Mouse (Mus musculus): ENCODE results near the gene Mertk. TPM values are rescaled to one million over a fixed set of nuclear protein-coding genes. Genes with fewer than 3 reads are reported as not detected.

The Mertk gene
- polyA plus RNA-seq, 1 experiment from 2014 or later = 0.73 TPM

GRCm38 (mm10) chr2:128770557-128770956 is 71.8 kb downstream of the Mertk start:
- Histone ChIP-seq H3K27ac (ENCODE audit: low read length) (no peak overlapping the region), H3K9ac (replicated peaks; ENCODE audit: low read depth, low read length) (no peak overlapping the region), H3K4me1 (replicated peaks; ENCODE audit: control insufficient read depth, insufficient read depth, low read length) (no peaks in the 10 kb centered on the region), H3K36me3 (ENCODE audit: control insufficient read depth, insufficient read depth) (no peaks in the 10 kb centered on the region), H3K4me2 (ENCODE audit: low read length) (no peak overlapping the region), H3K9me3 (ENCODE audit: control insufficient read depth, low read length) (no peaks in the 10 kb centered on the region), H3K27me3 (replicated peaks; ENCODE audit: control insufficient read depth, insufficient read depth, low read length) (no peaks in the 10 kb centered on the region), H3K4me3 (replicated peaks; ENCODE audit: low read length) (no peak overlapping the region)
- ATAC-seq = no peak
- 90% methylated on average over 6 of the region's 6 CpGs for WGBS

GRCm38 (mm10) chr2:128771048-128771447 is 72.3 kb downstream of the Mertk start:
- H3K27ac ChIP-seq (ENCODE audit: low read length) = no peak overlapping the region
- no peaks in the 10 kb centered on the region for H3K4me1 ChIP-seq (replicated peaks; ENCODE audit: control insufficient read depth, insufficient read depth, low read length)
- no peaks in the 10 kb centered on the region for H3K27me3 ChIP-seq (replicated peaks; ENCODE audit: control insufficient read depth, insufficient read depth, low read length)
- H3K9ac ChIP-seq (replicated peaks; ENCODE audit: low read depth, low read length) = no peak overlapping the region
- H3K9me3 ChIP-seq (ENCODE audit: control insufficient read depth, low read length) = no peaks in the 10 kb centered on the region
- no peaks in the 10 kb centered on the region for H3K36me3 ChIP-seq (ENCODE audit: control insufficient read depth, insufficient read depth)
- 79% methylated on average over 4 of the region's 4 CpGs for WGBS
- H3K4me2 ChIP-seq (ENCODE audit: low read length) = no peak overlapping the region
- no peak for ATAC-seq
- no peak overlapping the region for H3K4me3 ChIP-seq (replicated peaks; ENCODE audit: low read length)

DNA sequence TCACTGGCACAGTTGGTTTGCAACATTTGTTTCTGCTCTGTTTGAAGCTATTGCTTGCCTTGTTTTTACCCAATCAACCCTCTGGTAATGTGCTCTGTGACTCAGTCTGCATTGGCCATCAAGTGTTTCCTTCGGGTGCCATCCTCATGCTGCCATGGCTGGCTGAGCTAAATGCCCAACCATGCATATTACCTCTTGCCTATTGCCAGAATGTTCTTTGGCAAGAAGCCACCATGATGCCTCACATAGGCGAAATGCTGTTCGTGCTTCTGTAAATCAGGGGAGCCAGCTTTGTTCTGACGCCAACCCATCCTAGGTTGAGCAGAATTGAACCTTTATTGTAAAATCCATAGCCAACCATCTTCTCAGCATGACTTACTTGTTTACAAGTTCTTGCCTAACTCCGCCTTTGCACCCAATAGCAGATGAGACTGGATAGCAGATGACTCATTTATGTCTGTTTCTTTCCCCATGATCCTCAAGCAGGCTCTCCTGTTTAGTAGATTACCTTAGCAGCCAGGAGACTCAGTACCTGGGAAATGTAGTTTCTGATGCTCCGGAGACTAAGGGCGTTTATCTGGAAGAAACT is 73.1 kb downstream of the Mertk start:
- Histone ChIP-seq H3K4me2 (ENCODE audit: low read length) (no peak overlapping the region), H3K4me1 (replicated peaks; ENCODE audit: control insufficient read depth, insufficient read depth, low read length) (no peaks in the 10 kb centered on the region), H3K9me3 (ENCODE audit: control insufficient read depth, low read length) (no peaks in the 10 kb centered on the region), H3K36me3 (ENCODE audit: control insufficient read depth, insufficient read depth) (no peaks in the 10 kb centered on the region), H3K27me3 (replicated peaks; ENCODE audit: control insufficient read depth, insufficient read depth, low read length) (no peaks in the 10 kb centered on the region), H3K9ac (replicated peaks; ENCODE audit: low read depth, low read length) (no peak overlapping the region), H3K27ac (ENCODE audit: low read length) (no peak overlapping the region), H3K4me3 (replicated peaks; ENCODE audit: low read length) (no peak overlapping the region)
- ATAC-seq = peak; percentile 33; the same call in 1 of the 2 replicates
- 77% methylated on average over 7 of the region's 7 CpGs for WGBS

DNA sequence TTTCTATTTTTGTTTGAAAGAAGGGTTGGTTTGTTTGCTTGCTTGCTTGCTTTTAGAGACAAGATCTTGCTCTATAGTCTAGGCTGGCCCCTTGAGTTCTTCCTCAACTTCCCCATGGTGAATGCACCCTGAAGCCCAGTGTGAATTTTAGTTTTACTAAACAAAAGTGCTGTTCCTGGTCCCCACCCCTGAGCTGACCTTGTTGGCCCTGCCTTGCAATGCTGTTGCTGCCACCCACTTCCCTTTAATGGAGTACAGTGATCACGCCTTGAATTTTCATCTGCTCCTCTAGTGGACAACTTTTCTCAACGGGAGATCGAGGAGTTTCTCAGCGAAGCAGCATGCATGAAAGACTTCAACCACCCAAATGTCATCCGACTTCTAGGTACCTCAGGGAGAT is 83.5 kb downstream of the Mertk start:
- H3K27ac ChIP-seq (ENCODE audit: low read length) = no peak overlapping the region
- 92% methylated on average over 5 of the region's 5 CpGs for WGBS
- no peaks in the 10 kb centered on the region for H3K36me3 ChIP-seq (ENCODE audit: control insufficient read depth, insufficient read depth)
- H3K9me3 ChIP-seq (ENCODE audit: control insufficient read depth, low read length) = no peaks in the 10 kb centered on the region
- H3K4me3 ChIP-seq (replicated peaks; ENCODE audit: low read length) = no peak overlapping the region
- no peaks in the 10 kb centered on the region for H3K27me3 ChIP-seq (replicated peaks; ENCODE audit: control insufficient read depth, insufficient read depth, low read length)
- H3K4me1 ChIP-seq (replicated peaks; ENCODE audit: control insufficient read depth, insufficient read depth, low read length) = no peaks in the 10 kb centered on the region
- H3K9ac ChIP-seq (replicated peaks; ENCODE audit: low read depth, low read length) = no peak overlapping the region
- no peak overlapping the region for H3K4me2 ChIP-seq (ENCODE audit: low read length)
- no peak for ATAC-seq

- no peak overlapping the region for H3K27ac ChIP-seq (ENCODE audit: low read length)
- H3K4me1 ChIP-seq (replicated peaks; ENCODE audit: control insufficient read depth, insufficient read depth, low read length) = no peaks in the 10 kb centered on the region
- H3K4me2 ChIP-seq (ENCODE audit: low read length) = no peak overlapping the region
- no peak overlapping the region for H3K9ac ChIP-seq (replicated peaks; ENCODE audit: low read depth, low read length)
- no peaks in the 10 kb centered on the region for H3K36me3 ChIP-seq (ENCODE audit: control insufficient read depth, insufficient read depth)
- H3K9me3 ChIP-seq (ENCODE audit: control insufficient read depth, low read length) = no peaks in the 10 kb centered on the region
- 88% methylated on average over 10 of the region's 10 CpGs for WGBS
- ATAC-seq = no peak
- H3K27me3 ChIP-seq (replicated peaks; ENCODE audit: control insufficient read depth, insufficient read depth, low read length) = no peaks in the 10 kb centered on the region
- no peak overlapping the region for H3K4me3 ChIP-seq (replicated peaks; ENCODE audit: low read length)
Measured at GRCm38 (mm10) chr2:128783660-128784345, 85.0 kb downstream of the Mertk start.

DNA sequence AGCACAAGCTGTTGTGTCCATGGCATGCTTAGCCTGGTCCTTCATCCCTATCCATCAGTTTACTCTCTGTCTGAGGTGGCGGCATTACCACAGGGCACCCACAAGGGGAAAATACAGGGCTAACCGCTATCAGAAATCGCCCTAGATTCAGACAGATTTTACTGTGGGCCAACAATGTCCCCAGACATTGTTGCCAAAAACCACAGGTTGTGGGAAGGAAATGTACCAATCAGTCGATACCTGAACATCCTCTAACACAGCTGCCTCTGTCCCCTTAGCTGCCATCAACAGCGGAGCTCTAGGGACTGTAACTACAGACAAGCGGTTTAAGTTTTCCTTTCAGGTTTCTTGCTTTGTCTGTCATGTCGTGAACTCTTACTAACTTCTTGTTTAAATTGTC is 86.1 kb downstream of the Mertk start:
- H3K36me3 ChIP-seq (ENCODE audit: control insufficient read depth, insufficient read depth) = no peaks in the 10 kb centered on the region
- no peaks in the 10 kb centered on the region for H3K9me3 ChIP-seq (ENCODE audit: control insufficient read depth, low read length)
- no peak overlapping the region for H3K9ac ChIP-seq (replicated peaks; ENCODE audit: low read depth, low read length)
- no peak overlapping the region for H3K4me2 ChIP-seq (ENCODE audit: low read length)
- H3K27me3 ChIP-seq (replicated peaks; ENCODE audit: control insufficient read depth, insufficient read depth, low read length) = no peaks in the 10 kb centered on the region
- 95% methylated on average over 7 of the region's 7 CpGs for WGBS
- no peak overlapping the region for H3K27ac ChIP-seq (ENCODE audit: low read length)
- no peaks in the 10 kb centered on the region for H3K4me1 ChIP-seq (replicated peaks; ENCODE audit: control insufficient read depth, insufficient read depth, low read length)
- ATAC-seq = no peak
- no peak overlapping the region for H3K4me3 ChIP-seq (replicated peaks; ENCODE audit: low read length)

DNA sequence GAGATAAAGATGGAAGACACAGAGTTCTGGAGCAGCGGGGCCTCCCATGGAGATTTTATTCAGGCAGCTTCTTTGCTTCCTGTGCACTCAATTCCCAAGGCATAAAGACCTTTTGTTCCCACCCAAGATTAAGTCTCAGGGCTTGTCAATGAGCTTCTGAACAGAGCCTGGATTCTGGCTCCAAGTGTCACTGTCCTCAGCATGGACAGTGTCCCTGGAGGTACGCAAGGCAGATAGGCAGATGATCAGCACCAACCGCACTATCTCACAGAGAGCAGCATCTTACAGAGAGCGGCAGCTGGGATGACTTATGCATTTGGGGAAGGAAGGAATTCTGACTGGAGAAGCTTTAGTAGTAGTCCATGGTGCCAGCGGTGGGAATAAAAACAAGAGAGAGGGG is 87.6 kb downstream of the Mertk start:
- H3K27me3 ChIP-seq (replicated peaks; ENCODE audit: control insufficient read depth, insufficient read depth, low read length) = no peaks in the 10 kb centered on the region
- H3K27ac ChIP-seq (ENCODE audit: low read length) = no peak overlapping the region
- H3K4me2 ChIP-seq (ENCODE audit: low read length) = no peak overlapping the region
- no peak for ATAC-seq
- H3K4me3 ChIP-seq (replicated peaks; ENCODE audit: low read length) = no peak overlapping the region
- H3K9ac ChIP-seq (replicated peaks; ENCODE audit: low read depth, low read length) = no peak overlapping the region
- H3K9me3 ChIP-seq (ENCODE audit: control insufficient read depth, low read length) = no peaks in the 10 kb centered on the region
- no peaks in the 10 kb centered on the region for H3K36me3 ChIP-seq (ENCODE audit: control insufficient read depth, insufficient read depth)
- WGBS = 29% methylated on average over 5 of the region's 5 CpGs
- no peaks in the 10 kb centered on the region for H3K4me1 ChIP-seq (replicated peaks; ENCODE audit: control insufficient read depth, insufficient read depth, low read length)

GRCm38 (mm10) chr2:128786795-128787194 is 88.0 kb downstream of the Mertk start:
- no peak overlapping the region for H3K27ac ChIP-seq (ENCODE audit: low read length)
- WGBS = 64% methylated on average over 1 of the region's 1 CpGs
- no peak overlapping the region for H3K4me3 ChIP-seq (replicated peaks; ENCODE audit: low read length)
- no peaks in the 10 kb centered on the region for H3K27me3 ChIP-seq (replicated peaks; ENCODE audit: control insufficient read depth, insufficient read depth, low read length)
- H3K36me3 ChIP-seq (ENCODE audit: control insufficient read depth, insufficient read depth) = no peaks in the 10 kb centered on the region
- no peak overlapping the region for H3K4me2 ChIP-seq (ENCODE audit: low read length)
- H3K9me3 ChIP-seq (ENCODE audit: control insufficient read depth, low read length) = no peaks in the 10 kb centered on the region
- no peaks in the 10 kb centered on the region for H3K4me1 ChIP-seq (replicated peaks; ENCODE audit: control insufficient read depth, insufficient read depth, low read length)
- H3K9ac ChIP-seq (replicated peaks; ENCODE audit: low read depth, low read length) = no peak overlapping the region
- ATAC-seq = no peak

GRCm38 (mm10) chr2:128787805-128788204 is 89.0 kb downstream of the Mertk start:
- H3K36me3 ChIP-seq (ENCODE audit: control insufficient read depth, insufficient read depth) = no peaks in the 10 kb centered on the region
- WGBS = 90% methylated on average over 3 of the region's 3 CpGs

More at GRCm38 (mm10) chr2:128787805-128788204, 89.0 kb downstream of the Mertk start:
- no peak overlapping the region for H3K27ac ChIP-seq (ENCODE audit: low read length)
- ATAC-seq = no peak
- no peak overlapping the region for H3K4me3 ChIP-seq (replicated peaks; ENCODE audit: low read length)
- H3K27me3 ChIP-seq (replicated peaks; ENCODE audit: control insufficient read depth, insufficient read depth, low read length) = no peaks in the 10 kb centered on the region
- H3K4me2 ChIP-seq (ENCODE audit: low read length) = no peak overlapping the region
- H3K4me1 ChIP-seq (replicated peaks; ENCODE audit: control insufficient read depth, insufficient read depth, low read length) = no peaks in the 10 kb centered on the region
- H3K9me3 ChIP-seq (ENCODE audit: control insufficient read depth, low read length) = no peaks in the 10 kb centered on the region
- no peak overlapping the region for H3K9ac ChIP-seq (replicated peaks; ENCODE audit: low read depth, low read length)

All from forebrain, embryonic 16.5 days (tissue).